Mouse (Mus musculus) myocyte (in vitro differentiated cells): ENCODE measurements around the gene Zfp365.

ENCODE experiments used
- CEBPB ChIP-seq: IDR thresholded peaks from 2 replicates; pipeline ENCODE4 v1.6.1; 2011; ENCODE audit warnings: mild to moderate bottlenecking, moderate library complexity; ENCODE audit not compliant: poor library complexity, insufficient read depth, severe bottlenecking
- E2F4 ChIP-seq: IDR thresholded peaks from one replicate; pipeline ENCODE4 v1.6.1; 2011; ENCODE audit warnings: mild to moderate bottlenecking, control low read depth, moderate library complexity; ENCODE audit not compliant: insufficient read depth
- MAX ChIP-seq: IDR thresholded peaks from one replicate; pipeline ENCODE4 v1.6.1; 2011; ENCODE audit warnings: low read depth, mild to moderate bottlenecking, control low read depth
- MYOD1 ChIP-seq, 3 experiments: IDR thresholded peaks; one replicate each; pipeline ENCODE4 v1.6.1; 2011; ENCODE audit warnings: control low read depth in 2 of 3, low read depth in 2 of 3, mild to moderate bottlenecking in 2 of 3, moderate library complexity in 1 of 3; ENCODE audit not compliant: insufficient read length in 2 of 3, control insufficient read depth in 1 of 3
- MYOG ChIP-seq, 3 experiments: IDR thresholded peaks; one replicate each; pipeline ENCODE4 v1.6.1; 2011; ENCODE audit warnings: control low read depth in 2 of 3, low read depth in 2 of 3, mild to moderate bottlenecking in 2 of 3; ENCODE audit not compliant: insufficient read length in 2 of 3, control insufficient read depth in 1 of 3, insufficient read depth in 1 of 3
- POLR2A ChIP-seq: IDR thresholded peaks from one replicate; pipeline ENCODE4 v1.6.1; 2011; ENCODE audit warnings: low read depth, mild to moderate bottlenecking, control low read depth, moderate library complexity; ENCODE audit not compliant: insufficient read length
- POLR2AphosphoS2 ChIP-seq: IDR thresholded peaks from one replicate; pipeline ENCODE4 v1.6.1; 2011; ENCODE audit warnings: low read depth, control low read depth; ENCODE audit not compliant: insufficient read length
- SRF ChIP-seq: IDR thresholded peaks from one replicate; pipeline ENCODE4 v1.6.1; 2011; ENCODE audit warnings: low read depth; ENCODE audit not compliant: control insufficient read depth, insufficient read length
- TCF12 ChIP-seq: IDR thresholded peaks from one replicate; pipeline ENCODE4 v1.6.1; 2011; ENCODE audit warnings: mild to moderate bottlenecking, control low read depth; ENCODE audit not compliant: poor library complexity, insufficient read depth, severe bottlenecking
- USF1 ChIP-seq: IDR thresholded peaks from one replicate; pipeline ENCODE4 v1.6.1; 2011; ENCODE audit warnings: low read depth, mild to moderate bottlenecking, control low read depth, moderate library complexity

GRCm38 (mm10) chr10:67880692-67881091 is 31.8 kb downstream of the Zfp365 start:
- TF ChIP-seq POLR2A (no peak), MYOG (IDR thresholded peaks at IDR 0.05; ENCODE audit: control insufficient read depth in 1 of 3, insufficient read depth in 1 of 3, insufficient read length in 2 of 3, low read depth in 2 of 3) (no peak), TCF12 (no peak), E2F4 (no peak), MYOD1 (IDR thresholded peaks at IDR 0.05; ENCODE audit: control insufficient read depth in 1 of 3, insufficient read length in 2 of 3, low read depth in 2 of 3) (no peak), SRF (no peak), CEBPB (no peak), POLR2AphosphoS2 (no peak), USF1 (no peak), MAX (no peak)
